Comparison of ENCODE assay signal across 8 mouse cellular contexts in the genomic region with DNA sequence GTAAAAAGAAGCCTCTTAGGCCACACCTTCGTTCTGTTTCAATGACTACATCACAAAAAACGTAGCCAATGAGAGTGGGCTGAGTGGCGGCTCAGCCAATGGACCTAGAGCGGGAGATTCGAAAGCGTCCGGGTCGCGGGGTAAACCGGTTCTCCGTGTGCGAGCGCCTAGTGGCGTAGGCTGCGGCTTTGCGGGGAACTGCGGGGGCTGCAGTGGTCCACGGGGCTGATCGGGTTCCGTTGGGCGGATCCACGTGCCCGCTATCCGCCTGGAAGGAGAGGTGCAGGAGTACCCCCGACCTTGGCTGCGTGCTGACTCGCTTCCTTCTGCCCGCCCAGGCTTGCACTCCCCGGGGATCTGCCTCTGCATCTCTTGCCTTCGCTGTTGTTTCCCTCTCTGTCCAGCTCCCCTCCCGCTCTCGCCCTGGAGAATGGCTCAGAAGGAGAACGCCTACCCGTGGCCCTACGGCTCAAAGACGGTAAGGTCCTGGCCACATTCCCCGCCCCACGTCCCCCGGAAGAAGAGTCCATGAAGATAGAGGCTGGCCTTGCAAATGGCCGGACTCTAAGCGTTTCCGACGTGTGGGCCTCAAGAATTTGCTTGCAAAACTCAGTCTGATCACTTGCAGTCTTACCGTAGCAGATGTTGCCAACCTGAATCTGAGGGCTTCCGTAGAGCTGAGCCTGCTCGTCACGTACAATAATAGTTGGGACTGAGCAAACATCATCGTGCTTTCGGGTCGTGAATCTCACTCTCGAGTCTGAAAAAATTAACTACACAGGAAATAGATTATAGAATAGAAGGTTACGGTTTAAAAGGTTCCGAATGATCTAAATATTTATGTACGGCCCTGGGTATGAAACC. TPM values are rescaled to one million over a fixed set of nuclear protein-coding genes. Genes with fewer than 3 reads are reported as not detected.
DNase-seq lines count a peak whose midpoint lies in the region; ATAC-seq and TF ChIP-seq lines count a peak whose summit lies in the region.

A gene (plus strand): TSS at position 117 of the 864 bp plus-strand sequence.

- H3K4me3 ChIP-seq in bone marrow macrophage, adult 2 months (ENCODE audit: insufficient read depth, low read length), result peak within 1 kb of the TSS; percentile 82
- H3K4me3 ChIP-seq in embryonic facial prominence, embryonic 15.5 days (replicated peaks), result peak within 1 kb of the TSS; percentile 84
- H3K4me3 ChIP-seq in heart, embryonic 11.5 days (ENCODE audit: low read depth, low read length), result peak within 1 kb of the TSS; percentile 92
- H3K4me3 ChIP-seq in kidney, embryonic 15.5 days (replicated peaks), result peak within 1 kb of the TSS; percentile 74
- peak within 1 kb of the TSS; percentile 77 for H3K4me3 ChIP-seq in liver, embryonic 16.5 days (ENCODE audit: low read depth, low read length)
- peak within 1 kb of the TSS; percentile 72 for H3K4me3 ChIP-seq in neural tube, embryonic 12.5 days
- peak within 1 kb of the TSS; percentile 83 for H3K4me3 ChIP-seq in testis, adult 2 months (ENCODE audit: control insufficient read depth, low read depth, low read length)

- peak; percentile 68 for ATAC-seq in embryonic facial prominence, embryonic 15.5 days (ENCODE audit: insufficient number of reproducible peaks, low FRiP score, low TSS enrichment, low read depth)
- peak; percentile 71 for ATAC-seq in heart, embryonic 11.5 days (replicated peaks; ENCODE audit: insufficient number of reproducible peaks, low FRiP score, low TSS enrichment)
- peak; percentile 84 for ATAC-seq in kidney, embryonic 15.5 days (replicated peaks; ENCODE audit: low FRiP score)
- ATAC-seq in liver, embryonic 16.5 days (ENCODE audit: low read depth), result peak; percentile 80
- ATAC-seq in neural tube, embryonic 12.5 days (ENCODE audit: low FRiP score, low read depth), result peak; percentile 73

- H3K9ac ChIP-seq in embryonic facial prominence, embryonic 15.5 days, result peak within 1 kb of the TSS; percentile 63
- peak within 1 kb of the TSS; percentile 93 for H3K9ac ChIP-seq in heart, embryonic 11.5 days (ENCODE audit: low read depth, low read length)
- H3K9ac ChIP-seq in kidney, embryonic 15.5 days, result peak within 1 kb of the TSS; percentile 67
- H3K9ac ChIP-seq in liver, embryonic 16.5 days (ENCODE audit: low read depth, low read length), result peak within 1 kb of the TSS; percentile 88
- H3K9ac ChIP-seq in neural tube, embryonic 12.5 days, result peak within 1 kb of the TSS; percentile 48

- DNase-seq in CD8-positive naive resting alpha-beta T cell, adult 2 months (ENCODE audit: low read depth in 2 of 2, low spot score in 2 of 2), result peak; percentile 50 to 76

- H3K4me1 ChIP-seq in bone marrow macrophage, adult 2 months (ENCODE audit: control insufficient read depth, insufficient read depth, low read length), result peaks cover 19% of the 10 kb centered on the region
- H3K4me1 ChIP-seq in embryonic facial prominence, embryonic 15.5 days, result peaks cover 27% of the 10 kb centered on the region
- peaks cover 8% of the 10 kb centered on the region for H3K4me1 ChIP-seq in heart, embryonic 11.5 days (ENCODE audit: control insufficient read depth, insufficient read depth, low read length)
- H3K4me1 ChIP-seq in kidney, embryonic 15.5 days, result peaks cover 31% of the 10 kb centered on the region
- H3K4me1 ChIP-seq in liver, embryonic 16.5 days (ENCODE audit: control insufficient read depth, low read depth, low read length), result peaks cover 26% of the 10 kb centered on the region
- peaks cover 13% of the 10 kb centered on the region for H3K4me1 ChIP-seq in neural tube, embryonic 12.5 days
- peaks cover 11% of the 10 kb centered on the region for H3K4me1 ChIP-seq in testis, adult 2 months (ENCODE audit: control insufficient read depth, insufficient read depth, low read length)

- H3K36me3 ChIP-seq in embryonic facial prominence, embryonic 15.5 days, result peaks cover 21% of the 10 kb centered on the region
- H3K36me3 ChIP-seq in heart, embryonic 11.5 days (ENCODE audit: control insufficient read depth, insufficient read depth, low read length), result peaks cover 14% of the 10 kb centered on the region
- peaks cover 31% of the 10 kb centered on the region for H3K36me3 ChIP-seq in kidney, embryonic 15.5 days
- H3K36me3 ChIP-seq in liver, embryonic 16.5 days (ENCODE audit: control insufficient read depth, insufficient read depth), result peaks cover 33% of the 10 kb centered on the region
- peaks cover 23% of the 10 kb centered on the region for H3K36me3 ChIP-seq in neural tube, embryonic 12.5 days
- no peaks in the 10 kb centered on the region; the same call in none of the 2 replicates for H3K36me3 ChIP-seq in testis, adult 2 months (ENCODE audit: control insufficient read depth, insufficient read depth, low read length)

- H3K9me3 ChIP-seq in embryonic facial prominence, embryonic 15.5 days (replicated peaks), result no peaks in the 10 kb centered on the region
- no peaks in the 10 kb centered on the region for H3K9me3 ChIP-seq in heart, embryonic 11.5 days (replicated peaks; ENCODE audit: control insufficient read depth, low read length)
- H3K9me3 ChIP-seq in kidney, embryonic 15.5 days (replicated peaks), result no peaks in the 10 kb centered on the region
- no peaks in the 10 kb centered on the region for H3K9me3 ChIP-seq in liver, embryonic 16.5 days (replicated peaks; ENCODE audit: control insufficient read depth, low read length)
- no peaks in the 10 kb centered on the region for H3K9me3 ChIP-seq in neural tube, embryonic 12.5 days

- no peak for TF ChIP-seq POLR2A in bone marrow macrophage, adult 2 months (IDR thresholded peaks at IDR 0.05; ENCODE audit: borderline replicate concordance, low read depth, low read length)
- peak; percentile 18; the same call in 1 of the 2 replicates for TF ChIP-seq POLR2A in testis, adult 2 months (IDR thresholded peaks at IDR 0.05; ENCODE audit: control insufficient read depth, low read depth, low read length)

- WGBS in embryonic facial prominence, embryonic 15.5 days, result under 1% methylated on average over 54 of the region's 54 CpGs
- WGBS in heart, embryonic 11.5 days (ENCODE audit: insufficient replicate concordance), result under 1% methylated on average over 54 of the region's 54 CpGs
- WGBS in kidney, embryonic 15.5 days, result under 1% methylated on average over 54 of the region's 54 CpGs
- WGBS in liver, embryonic 16.5 days (ENCODE audit: insufficient replicate concordance), result under 1% methylated on average over 54 of the region's 54 CpGs
- WGBS in neural tube, embryonic 12.5 days, result 1% methylated on average over 53 of the region's 54 CpGs

- TF ChIP-seq CTCF in bone marrow macrophage, adult 2 months (IDR thresholded peaks at IDR 0.05; ENCODE audit: low read depth, low read length), result no peak
- peak; percentile 7; the same call in 1 of the 2 replicates for TF ChIP-seq CTCF in testis, adult 2 months (IDR thresholded peaks at IDR 0.05; ENCODE audit: control insufficient read depth, insufficient read depth, insufficient replicate concordance, low read depth, low read length)

- peak within 1 kb of the TSS; percentile 84 for H3K4me2 ChIP-seq in embryonic facial prominence, embryonic 15.5 days (replicated peaks)
- peak within 1 kb of the TSS; percentile 71 for H3K4me2 ChIP-seq in heart, embryonic 11.5 days
- H3K4me2 ChIP-seq in kidney, embryonic 15.5 days, result peak within 1 kb of the TSS; percentile 70
- H3K4me2 ChIP-seq in liver, embryonic 16.5 days (ENCODE audit: low read depth, low read length), result peak within 1 kb of the TSS; percentile 77
- H3K4me2 ChIP-seq in neural tube, embryonic 12.5 days (replicated peaks), result peak within 1 kb of the TSS; percentile 89

- no peaks in the 10 kb centered on the region for H3K27me3 ChIP-seq in embryonic facial prominence, embryonic 15.5 days
- H3K27me3 ChIP-seq in heart, embryonic 11.5 days (ENCODE audit: control insufficient read depth, insufficient read depth, low read length), result no peaks in the 10 kb centered on the region
- H3K27me3 ChIP-seq in kidney, embryonic 15.5 days, result no peaks in the 10 kb centered on the region
- no peaks in the 10 kb centered on the region for H3K27me3 ChIP-seq in liver, embryonic 16.5 days (ENCODE audit: control insufficient read depth, insufficient read depth, low read depth, low read length)
- no peaks in the 10 kb centered on the region for H3K27me3 ChIP-seq in neural tube, embryonic 12.5 days (replicated peaks)
- H3K27me3 ChIP-seq in testis, adult 2 months (ENCODE audit: control insufficient read depth, insufficient read depth, low read length), result no peaks in the 10 kb centered on the region

- peak within 1 kb of the TSS; percentile 75 for H3K27ac ChIP-seq in bone marrow macrophage, adult 2 months (ENCODE audit: insufficient read depth, low read depth, low read length)
- H3K27ac ChIP-seq in embryonic facial prominence, embryonic 15.5 days (replicated peaks), result peak within 1 kb of the TSS; percentile 87
- peak within 1 kb of the TSS; percentile 94 for H3K27ac ChIP-seq in heart, embryonic 11.5 days (ENCODE audit: low read depth, low read length)
- peak within 1 kb of the TSS; percentile 95 for H3K27ac ChIP-seq in kidney, embryonic 15.5 days
- H3K27ac ChIP-seq in liver, embryonic 16.5 days (ENCODE audit: low read length), result peak within 1 kb of the TSS; percentile 92
- H3K27ac ChIP-seq in neural tube, embryonic 12.5 days, result 0 out of 2 replicates have a peak within 1 kb of the TSS, but pooled peaks have one; percentile 28
- peak within 1 kb of the TSS; percentile 19 for H3K27ac ChIP-seq in testis, adult 2 months (ENCODE audit: control insufficient read depth, insufficient read depth, low read depth, low read length)

RNA-seq across cellular contexts. Expression of the gene that starts here (rescaled TPM):
- 52.8 and 53.9 TPM in 2 replicates for polyA plus RNA-seq in bone marrow macrophage, adult 2 months (2012; ENCODE audit: insufficient read depth, insufficient read length, missing spikeins)
- 122 and 123 TPM in 2 replicates for polyA plus RNA-seq in embryonic facial prominence, embryonic 15.5 days (2015; fragmentation: Nextera tagmentation; extraction: Ambion mirVana)
- 89.2 and 89.6 TPM in 2 replicates for polyA plus RNA-seq in heart, embryonic 11.5 days (2014; fragmentation: Nextera tagmentation; extraction: Ambion mirVana)
- polyA plus RNA-seq in kidney, embryonic 15.5 days (2015; fragmentation: Nextera tagmentation; extraction: Ambion mirVana), result 164 and 175 TPM in 2 replicates
- 101 and 107 TPM in 2 replicates for polyA plus RNA-seq in liver, embryonic 16.5 days (2015; fragmentation: Nextera tagmentation; extraction: Ambion mirVana)
- polyA plus RNA-seq in neural tube, embryonic 12.5 days (2016; fragmentation: Nextera tagmentation; extraction: Ambion mirVana), result 95.5 and 98.4 TPM in 2 replicates
- polyA plus RNA-seq in testis, adult 2 months (2012; rRNA removed), result 15.2 and 17.9 TPM in 2 replicates

Comparison
In these comparisons a context has a peak if more than half of its experiments do, and no peak if none do; other contexts are left out.
1. Peak in every context shown above with its lines: DNase-seq, ATAC-seq, H3K4me3 ChIP-seq and H3K27ac ChIP-seq.
2. H3K27ac ChIP-seq: peak in every context shown above with its lines; median percentile 95 in kidney, embryonic 15.5 days; 94 in heart, embryonic 11.5 days; 92 in liver, embryonic 16.5 days; 87 in embryonic facial prominence, embryonic 15.5 days; 75 in bone marrow macrophage, adult 2 months; 28 in neural tube, embryonic 12.5 days; 19 in testis, adult 2 months.